Mouse (Mus musculus) layer of hippocampus, adult 11-12 months (tissue): ENCODE results near the gene Rab3il1.
A peak's percentile ranks its signal among the peaks of the same experiment; 100 is the strongest.

Experiments
- DNase-seq: peaks from one replicate; pipeline ENCODE4 v3.0.0; 2022; ENCODE audit warnings: low spot score

Gene Rab3il1

GRCm38 (mm10) chr19:10060783-10061590 lies 59.5 kb downstream of the Rab3il1 start:
- DNase-seq, result no peak

DNA sequence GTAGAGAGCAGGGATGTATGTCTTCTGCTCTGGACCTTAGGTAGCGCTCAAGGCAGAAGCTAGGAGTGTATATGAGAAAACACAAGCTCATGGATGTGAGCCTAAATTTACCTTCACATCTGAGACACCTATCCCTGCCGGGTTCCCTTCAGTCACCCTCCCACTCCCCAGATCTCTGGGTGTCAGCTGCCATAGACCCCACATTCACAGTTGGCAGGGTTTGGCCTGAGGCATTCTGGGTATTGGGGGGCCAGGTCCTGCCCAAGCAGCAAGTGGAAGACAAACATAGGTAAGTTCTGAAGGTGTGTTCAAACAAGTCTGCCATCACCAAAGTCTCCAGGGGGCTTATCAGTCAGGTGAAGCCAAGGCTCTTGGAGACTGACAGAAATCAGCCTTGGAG lies 60.2 kb downstream of the Rab3il1 start:
- DNase-seq, result no peak

- no peak for DNase-seq
These were observed 60.8 kb downstream of the Rab3il1 start for GRCm38 (mm10) chr19:10062292-10062691.

- no peak for DNase-seq
These were observed 61.4 kb downstream of the Rab3il1 start for GRCm38 (mm10) chr19:10062862-10063261.

DNA sequence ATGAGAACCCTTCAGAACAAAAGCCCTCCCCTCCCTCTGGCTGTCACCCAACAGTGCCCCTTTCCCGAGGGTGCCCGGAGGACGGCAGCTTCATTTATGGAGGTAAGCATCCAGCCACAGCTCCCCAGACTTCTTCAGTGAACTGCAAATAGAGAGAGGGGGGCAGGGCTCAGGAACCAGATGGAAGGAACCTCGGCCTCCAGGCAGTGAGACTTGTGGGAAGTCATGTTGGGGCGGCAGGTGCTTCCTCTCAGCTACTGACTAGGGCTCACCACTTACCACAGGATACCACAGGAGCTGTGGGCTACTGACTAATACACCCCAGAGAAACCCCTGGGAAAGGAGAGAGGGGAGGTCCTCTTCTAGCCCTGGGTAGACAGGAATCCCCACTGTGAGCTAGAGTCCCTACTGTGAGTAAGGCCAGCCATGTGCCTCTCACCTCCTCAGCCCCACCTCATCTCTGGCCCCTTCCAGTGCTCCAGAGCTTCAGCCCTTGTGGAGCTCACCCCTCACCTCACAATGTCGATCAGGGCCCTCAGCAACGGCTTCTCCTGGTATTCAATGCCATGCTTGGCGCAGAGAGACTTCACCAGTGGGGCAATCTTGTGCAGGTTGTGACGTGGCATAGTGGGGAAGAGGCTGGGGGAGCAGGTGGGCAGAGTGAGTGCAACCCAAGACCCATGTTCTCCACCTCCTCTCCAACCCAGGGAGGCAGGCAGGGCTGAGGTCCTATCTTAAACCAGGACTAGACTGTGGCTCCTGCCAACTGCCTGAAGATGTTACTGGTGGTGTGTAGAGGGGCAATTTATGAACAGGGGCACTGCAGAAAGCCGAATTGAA lies 62.9 kb downstream of the Rab3il1 start:
- DNase-seq, result no peak

DNA sequence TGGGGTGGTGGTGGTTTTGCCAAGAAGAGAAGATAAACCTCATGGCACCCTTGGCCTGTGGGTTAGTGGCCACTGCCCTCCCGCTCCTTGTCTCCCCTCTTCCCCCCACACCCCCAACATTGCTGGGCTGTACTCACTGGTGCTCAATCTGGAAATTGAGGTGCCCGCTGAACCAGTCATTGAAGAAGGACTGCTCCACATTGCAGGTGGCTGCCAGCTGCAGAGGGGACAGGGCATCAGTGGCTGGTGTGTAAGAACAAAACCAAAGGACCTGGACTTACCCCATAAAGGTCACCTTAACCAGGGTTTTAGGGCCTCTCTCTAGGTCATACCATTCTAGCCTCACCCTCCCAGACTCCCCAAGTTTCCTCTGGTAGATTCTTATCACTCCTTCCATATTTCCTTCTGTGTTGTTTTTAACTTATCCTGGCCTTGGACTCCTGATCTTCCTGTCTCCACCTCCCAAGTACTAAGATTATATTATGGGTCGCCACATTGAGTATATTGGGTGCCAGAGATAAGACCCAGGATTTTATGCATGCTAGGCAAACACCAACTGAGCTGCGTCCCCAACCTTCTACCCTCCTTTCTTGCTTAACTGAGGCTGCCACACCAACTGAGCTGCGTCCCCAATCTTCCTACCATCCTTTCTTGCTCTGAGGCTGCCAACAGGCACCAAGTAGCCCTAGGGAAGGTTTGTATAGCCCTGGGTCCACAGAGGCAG lies 64.2 kb downstream of the Rab3il1 start:
- no peak for DNase-seq

DNA sequence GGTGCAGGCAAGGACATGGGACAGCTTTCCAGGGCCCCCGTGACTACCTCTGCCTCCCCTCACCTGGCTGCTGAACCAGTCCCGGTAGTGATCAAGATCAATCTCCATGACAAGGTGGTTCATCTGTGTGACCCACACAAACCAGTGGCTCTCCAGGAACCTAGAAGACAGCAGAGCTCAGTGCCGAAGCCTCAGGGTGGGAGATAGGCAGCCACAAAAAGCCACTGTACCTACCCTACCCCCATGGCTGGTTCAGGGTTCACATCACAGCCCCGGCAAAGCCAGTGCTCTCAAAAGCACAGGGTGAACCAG lies 64.7 kb downstream of the Rab3il1 start:
- DNase-seq, result no peak

GRCm38 (mm10) chr19:10066502-10066901 lies 65.0 kb downstream of the Rab3il1 start:
- no peak for DNase-seq

- DNase-seq, result no peak
These were observed 66.2 kb downstream of the Rab3il1 start for GRCm38 (mm10) chr19:10067701-10068100.

- DNase-seq, result no peak
These were observed 68.9 kb downstream of the Rab3il1 start for GRCm38 (mm10) chr19:10070186-10070980.

DNA sequence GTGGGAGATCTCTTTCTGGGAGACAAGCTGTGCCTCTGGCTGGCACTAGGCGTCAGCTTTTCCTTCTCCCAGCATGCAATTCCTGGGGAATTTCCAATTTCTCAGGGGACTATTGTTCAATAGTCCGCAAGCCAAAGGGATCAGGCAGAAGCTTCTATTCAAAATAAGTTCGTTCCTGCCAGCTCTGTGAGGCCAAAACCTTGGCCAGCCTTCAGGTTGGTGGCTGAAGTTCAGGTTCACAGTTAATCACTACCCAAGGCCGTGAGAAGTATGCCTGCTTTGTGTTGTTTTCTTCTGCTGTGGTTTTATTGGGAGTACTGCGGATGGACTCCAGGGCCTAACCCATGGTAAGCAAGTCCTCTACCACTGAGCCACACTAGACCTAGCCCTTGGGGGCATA lies 69.7 kb downstream of the Rab3il1 start:
- peak; percentile 56 for DNase-seq

DNA sequence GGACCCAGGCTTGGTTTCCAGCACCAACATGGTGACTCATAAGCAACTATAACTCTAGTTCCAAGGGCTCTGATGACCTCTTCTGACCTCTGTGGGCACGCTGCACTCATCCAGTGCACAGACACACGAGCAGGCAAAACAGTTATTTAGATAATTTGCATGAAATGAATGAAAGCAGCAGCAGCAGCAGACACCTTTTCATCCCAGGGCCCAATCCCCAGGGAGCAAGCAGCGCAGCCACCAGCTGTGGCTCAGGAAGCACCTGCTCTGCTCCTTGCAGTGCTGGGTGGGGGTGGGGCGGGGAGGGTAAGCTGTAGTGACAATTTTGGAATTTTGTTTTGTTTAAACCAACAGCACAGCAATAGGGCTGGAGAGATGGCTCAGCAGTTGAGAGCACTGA lies 70.4 kb downstream of the Rab3il1 start:
- no peak for DNase-seq

- DNase-seq, result no peak
These were observed 71.7 kb downstream of the Rab3il1 start for GRCm38 (mm10) chr19:10073145-10073544.

DNA sequence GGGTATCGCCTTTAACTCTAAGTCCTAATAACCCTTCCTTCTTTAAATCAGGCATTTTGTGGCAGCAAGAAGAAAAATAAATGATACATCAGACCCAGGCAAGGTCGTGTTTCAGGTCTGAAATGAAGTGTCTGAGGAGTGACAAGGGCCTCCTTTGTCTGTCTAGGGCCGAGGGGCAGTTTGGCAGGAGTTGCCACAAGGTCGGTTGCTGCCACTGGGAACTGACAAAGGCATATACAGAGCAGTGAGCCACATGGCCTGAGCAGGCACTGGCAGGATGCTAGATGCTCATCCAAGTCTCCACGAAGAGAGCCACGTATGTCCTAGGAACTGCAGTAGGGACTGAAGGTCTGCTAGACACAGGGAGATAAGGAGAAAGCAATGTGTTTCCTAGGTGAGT lies 76.9 kb downstream of the Rab3il1 start:
- no peak for DNase-seq

DNA sequence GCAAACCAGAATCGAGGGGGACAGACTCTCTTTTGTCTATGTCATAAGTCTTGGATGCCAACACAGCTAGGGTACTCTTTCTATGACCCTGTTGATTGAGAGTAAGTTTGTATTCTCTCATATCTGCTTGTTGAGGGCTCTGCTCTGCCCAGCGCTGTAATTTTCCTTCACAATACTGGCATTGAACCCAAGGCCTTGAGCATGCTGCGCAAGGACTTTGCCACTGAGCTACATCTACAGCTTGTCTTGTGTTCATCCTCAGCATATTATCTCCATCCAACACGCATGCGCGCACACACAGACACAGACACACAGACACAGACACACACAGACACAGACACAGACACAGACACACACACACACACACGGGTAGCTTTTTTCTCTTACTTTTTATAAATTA lies 78.9 kb downstream of the Rab3il1 start:
- no peak for DNase-seq

DNA sequence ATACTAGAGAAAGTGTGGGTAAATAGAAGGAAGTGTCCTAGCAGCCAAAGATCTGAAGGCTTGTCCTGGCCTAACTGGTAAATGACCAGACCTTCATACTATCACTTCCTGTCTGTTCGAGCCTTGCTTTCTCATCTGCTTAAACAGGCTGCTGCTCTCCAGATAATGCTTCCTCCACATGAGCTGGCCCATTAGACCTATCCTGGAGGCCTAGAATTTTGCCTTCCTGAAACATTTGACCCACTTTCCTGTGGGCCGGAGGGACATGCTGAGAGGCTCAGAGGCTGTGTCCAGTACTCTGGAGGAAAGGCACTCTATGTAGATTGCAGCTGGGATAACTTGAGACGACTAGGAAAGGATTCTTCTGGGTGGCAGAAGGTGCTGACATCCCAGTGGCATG lies 80.6 kb downstream of the Rab3il1 start:
- DNase-seq, result no peak

GRCm38 (mm10) chr19:10085454-10085853 lies 84.0 kb downstream of the Rab3il1 start:
- no peak for DNase-seq

DNA sequence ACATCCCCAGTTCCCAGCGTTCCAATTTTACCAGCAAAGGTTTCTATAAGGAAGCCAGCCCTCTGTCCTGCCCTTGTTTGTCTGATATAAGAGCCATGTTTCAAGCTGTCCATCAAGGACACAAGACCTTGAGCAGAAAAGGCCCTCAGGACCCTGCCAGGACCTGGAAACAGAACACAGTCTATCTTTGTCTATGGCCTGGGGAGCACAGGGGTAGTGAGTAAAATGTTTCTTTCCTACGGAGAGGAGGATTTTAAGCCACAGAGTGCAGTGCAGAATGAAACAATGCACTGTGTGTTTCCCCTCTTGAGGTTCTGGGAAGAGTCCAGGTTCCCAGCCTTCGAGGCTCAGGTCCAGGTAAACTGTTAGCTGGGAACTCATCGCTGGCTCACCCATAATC lies 85.5 kb downstream of the Rab3il1 start:
- DNase-seq, result no peak
